Mouse (Mus musculus) ES-E14 (cell line): Measurements from ENCODE around the gene Ptprr.

ENCODE experiments used
- CHD2 ChIP-seq: IDR thresholded peaks from 2 replicates; pipeline ENCODE4 v1.6.1; 2014; ENCODE audit warnings: mild to moderate bottlenecking, low read depth, low read length, inconsistent platforms
- HCFC1 ChIP-seq: IDR thresholded peaks from 2 replicates; pipeline ENCODE4 v1.6.1; 2012; ENCODE audit warnings: low read length, inconsistent platforms, borderline replicate concordance; ENCODE audit not compliant: insufficient read depth
- MAFK ChIP-seq: IDR thresholded peaks from 2 replicates; pipeline ENCODE4 v1.6.1; 2014; ENCODE audit warnings: mild to moderate bottlenecking, low read depth, low read length, inconsistent platforms; ENCODE audit not compliant: insufficient read depth
- ZNF384 ChIP-seq: IDR thresholded peaks from 2 replicates; pipeline ENCODE4 v1.6.1; 2012; ENCODE audit warnings: low read depth, low read length, inconsistent platforms

GRCm38 (mm10) chr10:116117060-116117459, 99.0 kb downstream of the Ptprr start:
- TF ChIP-seq MAFK = no peak
- TF ChIP-seq HCFC1 = no peak
- TF ChIP-seq ZNF384 = no peak
- no peak for TF ChIP-seq CHD2
